24 mouse cellular contexts compared by ENCODE assay signal in genomic region chr16:36582073-36582472, GRCm38 (mm10). TPM values are rescaled to one million over a fixed set of nuclear protein-coding genes. Genes with fewer than 3 reads are reported as not detected.
DNase-seq lines count a peak whose midpoint lies in the region; ATAC-seq lines count a peak whose summit lies in the region.
"Had no signal": no experiment of that assay in that cellular context is flagged by ENCODE, and none has a peak within 500 bp of the region (broad histone marks: within the 10 kb centered on the region; RNA-seq: fewer than 3 reads in every experiment).

No protein-coding gene starts in this region.

- H3K4me3 ChIP-seq in limb, embryonic 11.5 days (ENCODE audit: low read depth, low read length) = no peak overlapping the region
- H3K4me3 ChIP-seq in limb, embryonic 10.5 days = no peak overlapping the region
- H3K4me3 ChIP-seq in limb, embryonic 13.5 days = no peak overlapping the region
- no peak overlapping the region for H3K4me3 ChIP-seq in hindbrain, embryonic 14.5 days (replicated peaks; ENCODE audit: low read length)
- H3K4me3 ChIP-seq: embryonic facial prominence, embryonic 13.5 days; embryonic facial prominence, embryonic 15.5 days; erythroblast, embryonic 14.5 days; forebrain, embryonic 10.5 days; forebrain, embryonic 12.5 days had no signal

- no peaks in the 10 kb centered on the region for H3K9me3 ChIP-seq in limb, embryonic 11.5 days (ENCODE audit: control insufficient read depth, low read length)
- H3K9me3 ChIP-seq in limb, embryonic 10.5 days (replicated peaks) = no peaks in the 10 kb centered on the region
- H3K9me3 ChIP-seq in limb, embryonic 13.5 days = 0 out of 2 replicates have a peak, but pooled peaks cover 7% of the 10 kb centered on the region
- H3K9me3 ChIP-seq in hindbrain, embryonic 14.5 days (ENCODE audit: control insufficient read depth, low read length) = no peaks in the 10 kb centered on the region
- H3K9me3 ChIP-seq: embryonic facial prominence, embryonic 13.5 days; embryonic facial prominence, embryonic 15.5 days; forebrain, embryonic 10.5 days; forebrain, embryonic 12.5 days had no signal

- H3K4me1 ChIP-seq in limb, embryonic 11.5 days (ENCODE audit: control insufficient read depth, insufficient read depth, low read length) = no peaks in the 10 kb centered on the region
- no peaks in the 10 kb centered on the region for H3K4me1 ChIP-seq in limb, embryonic 10.5 days
- peaks cover 10% of the 10 kb centered on the region; the same call in 1 of the 2 replicates for H3K4me1 ChIP-seq in limb, embryonic 13.5 days
- no peaks in the 10 kb centered on the region for H3K4me1 ChIP-seq in hindbrain, embryonic 14.5 days (replicated peaks; ENCODE audit: control insufficient read depth, insufficient read depth, low read length)
- H3K4me1 ChIP-seq: embryonic facial prominence, embryonic 13.5 days; embryonic facial prominence, embryonic 15.5 days; forebrain, embryonic 12.5 days had no signal

- H3K36me3 ChIP-seq in limb, embryonic 11.5 days (ENCODE audit: control insufficient read depth, insufficient read depth, low read length) = no peaks in the 10 kb centered on the region
- H3K36me3 ChIP-seq in limb, embryonic 10.5 days = no peaks in the 10 kb centered on the region
- no peaks in the 10 kb centered on the region for H3K36me3 ChIP-seq in limb, embryonic 13.5 days
- H3K36me3 ChIP-seq in hindbrain, embryonic 14.5 days (replicated peaks; ENCODE audit: control insufficient read depth, insufficient read depth) = no peaks in the 10 kb centered on the region
- H3K36me3 ChIP-seq: embryonic facial prominence, embryonic 13.5 days; embryonic facial prominence, embryonic 15.5 days; forebrain, embryonic 10.5 days; forebrain, embryonic 12.5 days had no signal

- H3K27ac ChIP-seq in limb, embryonic 11.5 days (replicated peaks; ENCODE audit: low read depth, low read length) = no peak overlapping the region; the same call in 1 of the 2 replicates
- H3K27ac ChIP-seq in limb, embryonic 10.5 days = no peak overlapping the region
- H3K27ac ChIP-seq in limb, embryonic 13.5 days = no peak overlapping the region; the same call in 1 of the 2 replicates
- H3K27ac ChIP-seq in hindbrain, embryonic 14.5 days = no peak overlapping the region
- H3K27ac ChIP-seq: embryonic facial prominence, embryonic 13.5 days; embryonic facial prominence, embryonic 15.5 days; forebrain, embryonic 10.5 days; forebrain, embryonic 12.5 days had no signal

- no peaks in the 10 kb centered on the region for H3K27me3 ChIP-seq in limb, embryonic 11.5 days (ENCODE audit: control insufficient read depth, insufficient read depth, low read length)
- H3K27me3 ChIP-seq in limb, embryonic 10.5 days (ENCODE audit: low read depth, poor library complexity, severe bottlenecking) = no peaks in the 10 kb centered on the region
- no peaks in the 10 kb centered on the region for H3K27me3 ChIP-seq in limb, embryonic 13.5 days
- no peaks in the 10 kb centered on the region for H3K27me3 ChIP-seq in hindbrain, embryonic 14.5 days (ENCODE audit: control insufficient read depth, insufficient read depth, low read length)
- H3K27me3 ChIP-seq: embryonic facial prominence, embryonic 13.5 days; embryonic facial prominence, embryonic 15.5 days; forebrain, embryonic 12.5 days had no signal

- no peak overlapping the region for H3K4me2 ChIP-seq in limb, embryonic 11.5 days (ENCODE audit: low read depth, severe bottlenecking)
- H3K4me2 ChIP-seq in limb, embryonic 13.5 days (replicated peaks) = no peak overlapping the region
- H3K4me2 ChIP-seq in hindbrain, embryonic 14.5 days (replicated peaks) = no peak overlapping the region
- H3K4me2 ChIP-seq: embryonic facial prominence, embryonic 13.5 days; embryonic facial prominence, embryonic 15.5 days; forebrain, embryonic 12.5 days had no signal

- no peak for ATAC-seq in limb, embryonic 11.5 days (ENCODE audit: insufficient number of reproducible peaks, low FRiP score, low TSS enrichment, low read depth)
- peak; percentile 61; the same call in 1 of the 2 replicates for ATAC-seq in limb, embryonic 13.5 days (ENCODE audit: low FRiP score, low read depth)
- ATAC-seq in hindbrain, embryonic 14.5 days (ENCODE audit: low FRiP score) = no peak
- ATAC-seq: forebrain, embryonic 14.5 days; forebrain, embryonic 16.5 days had no signal

- peak; percentile 64 for DNase-seq in heart, adult 11 months
- no peak for DNase-seq in heart, adult 9 months (ENCODE audit: low spot score in 2 of 2)
- DNase-seq in limb, embryonic 11.5 days (ENCODE audit: low spot score) = peak; percentile 28
- DNase-seq in limb, embryonic 10.5 days (ENCODE audit: low spot score) = no peak
- no peak for DNase-seq in hindbrain, embryonic 14.5 days (ENCODE audit: low spot score)
- DNase-seq: adrenal gland, adult 2 months; adrenal gland, postnatal 10 days; adrenal gland, postnatal 25 days; cerebellum, adult 11 months; cerebellum, adult 18-20 months; cerebellum, adult 8-10 months; cerebellum, adult 9-11 months; cerebellum, postnatal 14 days; cerebellum, postnatal 36 days; embryo, embryonic 11 days had no signal

- 41% methylated on average over 3 of the region's 3 CpGs for WGBS in limb, embryonic 11.5 days
- WGBS in limb, embryonic 10.5 days = 66% methylated on average over 3 of the region's 3 CpGs
- 27% methylated on average over 3 of the region's 3 CpGs for WGBS in limb, embryonic 13.5 days
- WGBS in hindbrain, embryonic 14.5 days = 42% methylated on average over 3 of the region's 3 CpGs

- H3K9ac ChIP-seq in limb, embryonic 11.5 days (ENCODE audit: low read length) = no peak overlapping the region
- H3K9ac ChIP-seq in limb, embryonic 13.5 days = no peak overlapping the region
- H3K9ac ChIP-seq in hindbrain, embryonic 14.5 days = no peak overlapping the region
- H3K9ac ChIP-seq: embryonic facial prominence, embryonic 13.5 days; embryonic facial prominence, embryonic 15.5 days; forebrain, embryonic 12.5 days had no signal

RNA-seq across cellular contexts. Expression of gene Casr, which starts 20.1 kb away (rescaled TPM):
- polyA plus RNA-seq in limb, embryonic 11.5 days (2014; fragmentation: Nextera tagmentation; extraction: Ambion mirVana) = 0.28 and 0.34 TPM in 2 replicates
- polyA plus RNA-seq in limb, embryonic 10.5 days (2016; fragmentation: Nextera tagmentation; extraction: Ambion mirVana) = 0.13 and 0.14 TPM in 2 replicates
- polyA plus RNA-seq in limb, embryonic 13.5 days (2015; fragmentation: Nextera tagmentation; extraction: Ambion mirVana) = 0.17 and 0.20 TPM in 2 replicates
- 0.07 and 0.08 TPM in 2 replicates for polyA plus RNA-seq in hindbrain, embryonic 14.5 days (2014; fragmentation: Nextera tagmentation; extraction: Ambion mirVana)
- polyA plus RNA-seq: adrenal gland, adult 2 months; C2C12; erythroblast, embryonic 14.5 days; forebrain, embryonic 14.5 days had no signal

Comparison
In these comparisons a context has a peak if more than half of its experiments do, and no peak if none do; other contexts are left out.
1. DNase-seq: peak in heart, adult 11 months (single experiment) and limb, embryonic 11.5 days (single experiment); none in heart, adult 9 months (0 of 2), limb, embryonic 10.5 days (single experiment) and hindbrain, embryonic 14.5 days (single experiment).